Mouse (Mus musculus) layer of hippocampus, adult 2 months (tissue): ENCODE measurements at regions not wholly inside any gene's neighbourhood (a gene's known extent, or its start where the extent isn't known, plus 50 kb on each side); places are given as distances from the start of the nearest gene placed in this dataset.
"Not testable (repeated sequence)": the region's sequence is repeated elsewhere in the genome, so short reads cannot be mapped to it uniquely, and the experiment has no call there.

Source experiments
- DNase-seq, 2 experiments: peaks; one replicate each; pipeline ENCODE4 v3.0.0; 2022; ENCODE audit warnings: low spot score in 2 of 2
- H3K27ac ChIP-seq: fragments of 200-600 bp; 2 replicates; pipeline ENCODE4 v1.8.1; 2022
- H3K4me3 ChIP-seq: fragments of 200-600 bp; 2 replicates; pipeline ENCODE4 v1.8.1; 2022; ENCODE audit warnings: mild to moderate bottlenecking
- CTCF ChIP-seq: fragments of 200-600 bp; conservative IDR thresholded peaks from 2 replicates; pipeline ENCODE4 v1.8.1; 2022; ENCODE audit warnings: antibody characterized with exemption, mild to moderate bottlenecking, moderate library complexity

DNA sequence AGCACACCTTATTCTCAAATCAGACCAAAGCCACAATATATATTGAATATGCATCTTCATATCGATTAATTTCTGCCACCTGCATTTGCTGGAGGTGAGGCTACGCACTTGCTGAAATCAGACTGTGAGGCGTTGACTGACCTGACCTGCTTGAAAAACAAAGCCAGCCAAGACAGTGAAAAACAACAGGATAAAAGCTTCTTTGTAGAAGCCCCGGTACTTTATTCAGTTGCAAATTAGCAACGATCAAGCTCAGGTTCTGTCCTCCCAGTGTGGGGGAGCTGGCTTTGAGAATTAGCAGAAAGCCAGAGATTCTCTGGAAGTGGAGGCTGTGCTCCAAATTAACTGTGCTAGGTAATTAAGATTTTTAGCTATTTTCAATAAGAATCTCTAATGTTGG lies 100.6 kb downstream of the Vmn2r79 start:
- Histone ChIP-seq H3K4me3 (no peak overlapping the region), H3K27ac (no peak overlapping the region)
- DNase-seq = no peak
- no peak for TF ChIP-seq CTCF

DNA sequence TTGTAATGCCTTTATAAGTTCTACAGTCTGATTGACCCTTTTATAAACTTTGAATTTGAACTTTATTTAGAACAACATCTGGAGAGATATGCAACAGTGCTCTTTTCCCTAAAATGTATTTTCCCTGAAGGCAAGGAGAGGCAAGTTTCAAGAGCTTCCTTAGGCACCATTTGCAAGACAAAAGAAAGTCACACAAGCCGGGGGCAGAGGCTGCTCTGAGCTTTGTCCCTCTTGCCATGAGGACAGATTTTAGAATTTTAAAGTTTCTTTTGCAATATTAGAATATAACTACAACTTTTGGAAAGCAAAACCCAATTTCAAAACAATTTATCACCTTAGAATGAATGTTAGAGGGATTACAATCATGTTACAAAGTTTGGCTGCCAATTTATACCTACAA lies 103.7 kb downstream of the Vmn2r79 start:
- not testable (repeated sequence) for DNase-seq, H3K27ac ChIP-seq, H3K4me3 ChIP-seq

DNA sequence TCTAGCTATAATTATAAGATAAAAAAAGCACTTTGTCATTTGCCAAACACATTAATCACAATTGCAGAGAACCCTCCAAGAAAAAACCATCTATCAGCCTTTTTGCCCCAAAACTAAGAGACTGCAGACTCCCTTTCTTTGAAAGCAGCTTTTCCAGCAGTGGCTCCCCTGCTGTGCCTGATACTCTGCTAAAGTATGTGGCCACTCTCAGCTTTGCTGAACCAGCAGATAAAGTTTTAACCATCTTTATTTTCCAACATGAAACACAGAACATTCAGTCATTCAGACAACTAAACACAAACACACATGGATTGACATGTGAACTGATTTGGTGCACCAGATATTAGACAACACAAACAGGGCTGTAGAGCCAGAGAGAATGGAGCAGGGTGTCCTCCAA lies 104.5 kb downstream of the Vmn2r79 start:
- not testable (repeated sequence) for H3K27ac ChIP-seq, DNase-seq, H3K4me3 ChIP-seq

DNA sequence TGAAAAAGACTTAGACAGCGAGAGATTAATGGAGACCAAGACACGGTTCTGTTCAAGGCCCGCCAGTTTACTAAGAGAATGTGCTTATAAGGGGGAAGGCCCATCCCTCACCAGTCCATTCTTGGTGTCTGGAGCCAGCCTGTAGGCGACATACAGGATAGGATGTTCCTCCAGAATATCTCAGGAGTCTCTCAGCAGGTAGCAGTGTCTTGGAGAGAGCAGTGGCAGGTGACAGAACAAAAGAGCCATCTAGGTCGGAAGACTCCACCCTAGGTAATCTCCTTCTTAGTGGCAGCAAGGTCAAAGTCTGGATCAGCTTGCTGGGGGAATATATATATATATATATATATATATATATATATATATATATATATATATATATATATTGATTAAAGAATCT lies 105.4 kb downstream of the Vmn2r79 start:
- H3K27ac ChIP-seq, H3K4me3 ChIP-seq, DNase-seq: not testable (repeated sequence)

DNA sequence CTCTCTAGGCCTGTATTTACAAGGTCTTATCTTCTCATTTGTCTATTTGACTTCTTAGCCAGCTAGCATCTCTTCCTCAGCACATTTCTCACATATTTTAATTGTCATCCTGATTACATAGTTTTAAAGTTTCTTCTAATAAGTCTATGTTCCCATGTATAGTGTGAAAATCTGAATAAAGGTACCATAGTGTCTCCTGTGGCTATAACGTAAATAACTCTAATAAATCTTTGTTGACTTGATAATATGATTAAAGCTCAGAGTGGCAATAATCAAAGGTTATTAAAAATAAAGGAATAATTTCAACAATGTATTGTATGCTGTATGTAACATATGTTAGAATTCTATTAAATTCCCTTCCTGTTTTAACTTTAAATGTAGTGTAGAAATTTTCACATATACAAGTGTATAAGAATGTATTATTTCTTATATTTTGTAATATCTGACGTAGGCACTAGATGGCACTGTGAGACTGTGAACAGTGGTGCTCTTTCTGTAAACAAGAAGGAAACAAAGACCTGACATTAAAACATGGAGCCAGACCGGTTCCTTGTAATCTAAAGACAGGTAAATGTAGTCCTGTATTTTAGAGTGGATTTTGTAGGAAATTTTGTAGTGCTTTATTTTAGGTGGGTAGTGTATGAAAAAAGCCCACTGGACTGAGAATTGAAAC lies 114.5 kb downstream of the Vmn2r79 start:
- peak; percentile 18 to 32 for DNase-seq
- peak overlapping the region; percentile 47 for H3K4me3 ChIP-seq
- TF ChIP-seq CTCF = peak; percentile 89
- H3K27ac ChIP-seq = peak overlapping the region; percentile 56; the same call in 1 of the 2 replicates

DNA sequence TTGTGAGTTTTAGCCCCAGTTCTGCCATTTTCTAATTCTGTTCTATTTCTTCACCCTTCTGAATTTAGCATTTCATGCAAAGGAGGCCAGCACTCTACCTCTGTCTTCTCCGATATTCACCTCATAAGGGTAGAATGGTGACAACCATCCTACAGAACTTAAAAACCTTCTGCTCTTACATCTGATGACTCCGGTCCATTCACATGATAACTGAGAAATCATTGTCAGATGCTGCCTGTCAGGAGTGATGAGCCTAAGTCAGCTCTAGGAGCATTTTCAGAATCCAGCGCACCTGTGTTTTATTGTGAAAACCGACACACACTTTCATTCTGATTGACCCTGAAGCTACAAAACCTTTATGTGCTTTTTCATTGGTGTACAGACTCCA lies 115.1 kb downstream of the Vmn2r79 start:
- DNase-seq = peak in 1 of 2 experiments; percentile 10
- TF ChIP-seq CTCF = no peak
- H3K27ac ChIP-seq = peak overlapping the region; percentile 56; the same call in 1 of the 2 replicates
- H3K4me3 ChIP-seq = peak overlapping the region; percentile 47

DNA sequence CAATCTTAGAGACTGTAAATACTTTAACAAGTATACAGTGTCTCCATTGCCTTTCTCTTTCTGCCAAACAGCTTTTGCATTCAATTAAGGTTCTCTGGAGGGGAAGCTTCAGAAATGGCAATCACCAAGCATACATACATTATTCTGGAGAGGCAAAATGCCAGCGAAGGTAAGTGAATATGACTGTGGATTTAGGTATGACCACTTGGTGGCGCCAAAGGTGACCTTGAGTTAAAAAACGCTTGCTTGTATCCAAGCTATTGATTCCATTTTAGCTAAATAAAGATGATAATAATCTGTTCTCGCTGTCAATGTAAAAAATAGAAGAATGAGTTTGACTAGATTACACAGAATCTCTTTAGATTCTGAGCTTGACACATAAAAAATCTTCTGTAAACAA lies 117.7 kb downstream of the Vmn2r79 start:
- peak; percentile 90 for TF ChIP-seq CTCF
- peak; percentile 19 to 49 for DNase-seq
- H3K27ac ChIP-seq = no peak overlapping the region
- no peak overlapping the region for H3K4me3 ChIP-seq

DNA sequence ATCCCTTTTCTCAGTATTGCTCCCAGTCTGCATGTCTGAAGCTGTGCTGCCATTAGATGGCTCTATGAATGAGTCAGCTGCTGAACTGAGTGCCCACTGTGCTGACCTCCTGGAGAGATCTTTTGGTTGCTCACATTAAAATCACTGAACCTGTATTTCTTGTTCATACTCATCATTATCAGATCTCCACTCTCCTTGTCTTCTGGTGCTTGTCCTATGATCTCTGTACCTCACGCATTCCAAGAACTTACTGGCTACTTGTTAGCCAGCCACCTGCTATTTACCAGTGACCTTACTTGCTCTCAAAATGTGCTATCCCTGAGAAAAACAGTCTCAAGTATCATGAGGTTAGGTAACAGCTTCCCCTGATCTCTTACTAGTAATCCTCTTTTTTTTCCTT lies 123.4 kb upstream of the Nox4 start:
- DNase-seq = no peak
- Histone ChIP-seq H3K27ac (no peak overlapping the region), H3K4me3 (no peak overlapping the region)
- no peak for TF ChIP-seq CTCF

DNA sequence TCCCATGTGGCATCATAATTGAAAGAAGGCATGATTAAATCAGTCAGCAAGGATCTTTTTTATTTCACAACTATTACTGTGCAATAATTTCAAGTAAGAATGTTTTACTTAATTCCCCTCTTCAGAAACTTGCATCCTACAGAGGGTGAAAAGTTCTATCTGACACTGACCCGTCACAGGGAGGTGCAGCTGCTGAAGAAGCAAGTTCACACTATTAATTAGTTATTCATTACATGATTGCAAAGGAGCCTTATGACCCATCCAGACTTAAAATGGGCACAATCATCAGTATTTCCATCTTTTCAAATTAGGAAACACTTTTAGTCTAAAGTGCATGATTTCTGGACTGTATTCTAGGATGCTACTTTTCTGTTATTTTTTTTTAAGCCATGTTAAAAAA lies 100.0 kb upstream of the Nox4 start:
- DNase-seq = no peak
- Histone ChIP-seq H3K4me3 (no peak overlapping the region), H3K27ac (no peak overlapping the region)
- no peak for TF ChIP-seq CTCF

DNA sequence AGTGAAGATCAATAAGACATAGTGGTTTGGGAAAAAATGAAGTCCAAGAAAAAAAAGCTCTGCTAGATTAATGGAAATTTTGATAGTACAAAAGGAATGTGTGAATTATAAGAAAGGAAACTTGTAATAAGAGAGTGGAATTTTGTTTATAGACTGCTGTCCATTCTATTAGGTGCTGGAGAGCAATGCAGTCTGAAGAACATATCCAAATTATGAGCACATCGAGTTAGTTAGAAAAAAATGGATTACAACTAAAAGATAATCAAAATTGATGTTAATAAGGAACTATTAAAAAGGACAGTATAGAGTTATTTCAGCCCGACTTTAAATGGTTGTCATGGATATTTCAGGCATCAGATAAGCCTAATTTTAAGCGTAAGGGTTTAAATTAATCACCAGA lies 98.2 kb upstream of the Nox4 start:
- H3K27ac ChIP-seq = no peak overlapping the region
- TF ChIP-seq CTCF = no peak
- H3K4me3 ChIP-seq = no peak overlapping the region
- DNase-seq = no peak

DNA sequence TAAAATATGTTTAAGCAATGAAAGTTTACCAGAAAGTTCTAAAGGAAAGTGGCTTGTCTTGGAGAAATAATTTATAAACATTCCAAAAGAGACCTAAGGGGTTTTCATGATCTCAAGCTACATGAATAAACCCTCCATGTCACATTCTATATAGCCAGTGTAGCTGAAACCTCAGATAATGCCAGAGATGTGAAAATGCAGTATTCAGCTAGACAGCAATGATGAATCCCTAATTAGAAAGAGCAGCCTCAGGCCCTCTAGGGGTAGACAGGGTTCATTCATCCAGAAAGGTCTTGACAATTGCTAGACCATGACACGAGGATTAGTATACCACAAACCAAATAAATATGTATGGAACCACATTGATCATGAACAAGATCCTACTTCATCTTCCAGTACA lies 97.2 kb upstream of the Nox4 start:
- no peak for DNase-seq
- H3K27ac ChIP-seq = no peak overlapping the region
- H3K4me3 ChIP-seq = no peak overlapping the region
- TF ChIP-seq CTCF = no peak

DNA sequence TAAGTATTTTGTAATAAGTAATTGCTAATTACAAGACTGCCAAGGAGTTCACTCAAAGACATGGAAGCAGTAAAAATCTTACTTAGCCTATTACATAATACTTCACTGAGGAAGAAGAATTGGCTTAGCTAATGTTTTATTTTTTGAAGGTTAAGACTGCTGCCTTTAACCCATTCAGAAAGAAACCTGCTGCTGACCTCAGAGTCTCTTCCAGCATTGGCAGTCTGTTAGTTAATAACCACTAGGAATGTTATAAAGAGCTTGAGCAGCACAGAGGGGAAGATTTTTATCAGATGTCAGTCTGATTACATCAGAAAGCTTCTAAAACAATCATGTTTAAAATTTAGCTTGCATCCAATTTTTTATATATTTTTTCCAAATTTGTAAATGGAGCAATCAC lies 94.9 kb upstream of the Nox4 start:
- Histone ChIP-seq H3K27ac (no peak overlapping the region), H3K4me3 (no peak overlapping the region)
- TF ChIP-seq CTCF = no peak
- no peak for DNase-seq

DNA sequence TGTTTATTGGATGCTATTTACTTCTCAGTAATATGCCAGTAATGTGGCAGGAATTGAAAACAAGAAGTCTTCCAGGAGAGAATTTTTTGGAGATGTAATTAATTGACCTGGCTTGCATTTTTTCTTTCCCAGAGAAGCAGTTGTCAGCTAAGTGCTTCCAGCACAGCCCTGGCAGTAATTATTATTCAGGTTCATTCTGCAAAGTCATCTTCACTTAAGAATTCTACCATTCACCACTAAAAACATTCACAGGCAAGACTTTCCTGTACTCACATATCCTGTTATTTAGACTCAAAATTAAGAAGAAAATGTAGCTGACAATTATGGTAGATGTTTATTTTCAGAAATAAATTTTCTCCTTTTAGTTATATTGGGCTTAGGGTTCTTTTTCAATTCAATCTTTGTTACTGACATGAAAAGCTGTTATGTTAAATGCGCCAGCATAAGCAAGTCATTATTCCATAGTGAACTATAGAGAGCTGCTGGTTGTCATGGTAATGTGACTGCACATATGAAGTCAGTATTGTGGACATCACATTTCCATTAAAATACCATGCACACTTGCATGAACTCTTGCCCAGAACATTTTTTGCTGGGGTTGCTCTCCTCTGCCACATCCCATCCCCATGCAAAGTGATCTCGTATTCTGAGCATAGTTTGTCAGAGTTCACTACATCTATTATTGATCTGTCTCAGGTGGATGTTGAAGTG lies 59.3 kb upstream of the Nox4 start:
- DNase-seq = no peak
- Histone ChIP-seq H3K27ac (no peak overlapping the region), H3K4me3 (no peak overlapping the region)
- TF ChIP-seq CTCF = no peak

DNA sequence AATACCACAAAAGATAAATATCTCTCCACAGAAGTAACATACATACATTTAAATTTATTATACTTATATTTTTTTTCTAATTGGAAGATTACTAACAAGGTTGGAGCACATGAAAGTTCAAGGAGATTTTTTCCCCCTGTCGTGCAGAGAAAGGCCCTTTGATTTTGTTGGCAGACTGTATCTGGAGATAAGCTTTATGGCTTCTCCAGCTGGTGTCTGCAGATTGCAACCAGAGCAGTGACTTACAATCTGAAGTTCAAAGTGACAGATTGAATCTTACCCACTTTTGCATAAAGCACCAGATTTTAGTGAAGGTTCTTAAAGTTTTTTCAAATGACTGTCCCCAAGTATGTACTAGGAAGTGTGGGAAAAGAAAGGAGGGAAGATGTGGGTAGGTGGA lies 50.2 kb upstream of the Nox4 start:
- no peak overlapping the region for H3K27ac ChIP-seq
- no peak overlapping the region for H3K4me3 ChIP-seq
- no peak for TF ChIP-seq CTCF
- DNase-seq = no peak
